Mouse (Mus musculus) adrenal gland, adult (tissue): ENCODE data around the gene Gm6676.
"Not testable (repeated sequence)": the region's sequence is repeated elsewhere in the genome, so short reads cannot be mapped to it uniquely, and the experiment has no call there.

Experiments used
- DNase-seq, 2 experiments: peaks; one replicate each; pipeline ENCODE4 v3.0.0; 2022 to 2023; ENCODE audit warnings: low spot score in 1 of 2; ENCODE audit not compliant: inconsistent age in 2 of 2

Gene Gm6676

GRCm38 (mm10) chr14:7125312-7125711 lies at the start of gene Gm6676:
Gm6676 (minus strand) TSS chr14:7125412.
- DNase-seq, result not testable (repeated sequence)

- peak; percentile 5 to 32 for DNase-seq
These were observed 49.3 kb upstream of the Gm6676 start, which contains the start of gene Gm3512 for GRCm38 (mm10) chr14:7174483-7174971. Gm3512 (minus strand) TSS chr14:7174533.

GRCm38 (mm10) chr14:7105124-7105802 lies 19.9 kb downstream of the Gm6676 start:
- peak; percentile 2 to 25 for DNase-seq

- DNase-seq, result not testable (repeated sequence)
These were observed 24.7 kb downstream of the Gm6676 start, which contains the start of gene Gm3696 for GRCm38 (mm10) chr14:7100521-7100920. Gm3696 (minus strand) TSS chr14:7100621.
